Mouse (Mus musculus): ENCODE measurements around the gene Blnk. TPM values are rescaled to one million over a fixed set of nuclear protein-coding genes. Genes with fewer than 3 reads are reported as not detected.

Gene Blnk
- polyA plus RNA-seq, 1 experiment from 2014 or later, result 0.96 TPM

DNA sequence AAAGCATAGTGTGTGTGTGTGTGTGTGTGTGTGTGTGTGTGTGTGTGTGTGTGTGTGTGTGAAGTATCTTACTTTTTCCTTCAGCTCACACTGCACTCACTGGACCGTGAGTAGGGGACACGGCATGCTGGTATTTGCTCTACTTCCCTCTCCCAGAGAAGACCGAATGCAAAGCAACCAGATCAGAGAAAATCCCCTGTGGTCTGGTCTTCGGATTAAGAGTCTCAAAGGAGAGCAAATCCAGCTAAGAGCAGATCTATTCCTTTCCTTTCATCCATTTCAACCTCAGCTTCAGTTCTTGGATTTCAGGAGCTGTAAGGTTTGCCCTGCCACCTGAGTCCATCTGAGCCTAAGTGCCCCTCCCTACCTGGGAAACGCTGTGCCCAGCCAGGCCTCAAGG is 16.3 kb downstream of the Blnk start:
- WGBS, result 49% methylated on average over 5 of the region's 5 CpGs
- no peaks in the 10 kb centered on the region for H3K27me3 ChIP-seq (replicated peaks; ENCODE audit: control insufficient read depth, insufficient read depth, low read length)
- no peaks in the 10 kb centered on the region for H3K4me1 ChIP-seq (ENCODE audit: control insufficient read depth, insufficient read depth, low read depth, low read length)
- H3K9ac ChIP-seq (ENCODE audit: low read depth, low read length), result no peak overlapping the region
- H3K4me2 ChIP-seq (ENCODE audit: low read length), result no peak overlapping the region
- H3K36me3 ChIP-seq (ENCODE audit: control insufficient read depth, insufficient read depth, low read length), result no peaks in the 10 kb centered on the region
- ATAC-seq, result no peak
- no peak overlapping the region for H3K4me3 ChIP-seq (ENCODE audit: low read length)
- H3K9me3 ChIP-seq (ENCODE audit: control insufficient read depth, low read length), result no peaks in the 10 kb centered on the region
- H3K27ac ChIP-seq (ENCODE audit: low read depth, low read length), result no peak overlapping the region

GRCm38 (mm10) chr19:40976946-40977917 is 17.1 kb downstream of the Blnk start:
- H3K9ac ChIP-seq (ENCODE audit: low read depth, low read length), result no peak overlapping the region
- 91% methylated on average over 11 of the region's 11 CpGs for WGBS
- no peak for ATAC-seq
- H3K27ac ChIP-seq (ENCODE audit: low read depth, low read length), result no peak overlapping the region
- no peaks in the 10 kb centered on the region for H3K36me3 ChIP-seq (ENCODE audit: control insufficient read depth, insufficient read depth, low read length)
- H3K4me1 ChIP-seq (ENCODE audit: control insufficient read depth, insufficient read depth, low read depth, low read length), result no peaks in the 10 kb centered on the region
- no peak overlapping the region for H3K4me3 ChIP-seq (ENCODE audit: low read length)
- no peak overlapping the region for H3K4me2 ChIP-seq (ENCODE audit: low read length)
- H3K27me3 ChIP-seq (replicated peaks; ENCODE audit: control insufficient read depth, insufficient read depth, low read length), result no peaks in the 10 kb centered on the region
- H3K9me3 ChIP-seq (ENCODE audit: control insufficient read depth, low read length), result no peaks in the 10 kb centered on the region

DNA sequence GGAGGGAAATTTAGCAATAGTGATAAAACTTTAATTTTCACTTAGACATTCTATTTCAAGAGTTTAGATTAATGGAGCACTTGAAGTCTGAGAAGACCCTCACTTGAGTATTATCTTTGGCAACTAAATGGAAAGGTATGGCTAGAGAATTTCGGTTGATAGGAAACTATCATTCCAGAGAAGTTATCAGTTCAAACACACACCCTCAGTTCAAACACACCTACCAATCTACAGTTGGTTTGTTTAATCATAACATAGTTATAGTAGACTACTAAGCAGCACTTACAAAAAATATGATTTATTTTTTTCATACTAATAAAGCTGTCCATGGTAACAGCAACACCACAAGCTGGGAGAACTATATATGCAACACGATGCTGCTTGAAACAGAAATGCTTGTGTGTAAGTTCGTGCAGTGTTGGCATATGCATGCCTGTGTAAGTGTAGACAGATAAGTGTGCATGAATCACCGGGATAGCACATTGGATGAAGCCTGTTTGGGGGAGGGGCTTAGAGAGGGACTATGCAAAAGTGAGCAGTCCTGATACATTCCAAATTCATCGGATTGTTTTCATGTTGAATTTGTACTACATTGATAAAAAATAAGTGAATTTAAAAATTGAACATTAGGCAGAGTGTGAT is 22.9 kb downstream of the Blnk start:
- WGBS, result 91% methylated on average over 5 of the region's 5 CpGs
- no peak overlapping the region for H3K4me2 ChIP-seq (ENCODE audit: low read length)
- no peaks in the 10 kb centered on the region for H3K9me3 ChIP-seq (ENCODE audit: control insufficient read depth, low read length)
- no peak for ATAC-seq
- no peak overlapping the region for H3K4me3 ChIP-seq (ENCODE audit: low read length)
- no peaks in the 10 kb centered on the region for H3K4me1 ChIP-seq (ENCODE audit: control insufficient read depth, insufficient read depth, low read depth, low read length)
- H3K27ac ChIP-seq (ENCODE audit: low read depth, low read length), result no peak overlapping the region
- H3K36me3 ChIP-seq (ENCODE audit: control insufficient read depth, insufficient read depth, low read length), result no peaks in the 10 kb centered on the region
- no peak overlapping the region for H3K9ac ChIP-seq (ENCODE audit: low read depth, low read length)
- H3K27me3 ChIP-seq (replicated peaks; ENCODE audit: control insufficient read depth, insufficient read depth, low read length), result no peaks in the 10 kb centered on the region

DNA sequence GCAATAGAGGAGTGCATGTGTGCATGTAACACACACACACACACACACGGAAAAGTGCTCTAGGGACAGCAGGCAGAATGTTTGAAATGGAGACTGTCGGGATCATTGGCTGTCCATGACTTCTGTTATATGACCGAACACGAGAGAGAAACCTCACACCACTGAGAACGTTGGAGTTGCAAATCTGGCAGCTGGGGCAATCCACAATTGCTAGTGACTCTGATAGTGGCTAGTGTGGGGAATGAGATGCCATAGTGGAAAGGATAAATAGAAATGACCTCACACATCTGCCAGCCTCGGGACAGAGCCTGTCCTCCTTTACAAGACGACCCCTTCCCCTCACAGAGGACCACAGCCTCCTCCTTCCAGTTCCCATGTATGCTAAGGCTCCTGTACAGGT is 23.6 kb downstream of the Blnk start:
- ATAC-seq, result no peak
- H3K36me3 ChIP-seq (ENCODE audit: control insufficient read depth, insufficient read depth, low read length), result no peaks in the 10 kb centered on the region
- no peaks in the 10 kb centered on the region for H3K27me3 ChIP-seq (replicated peaks; ENCODE audit: control insufficient read depth, insufficient read depth, low read length)
- H3K9ac ChIP-seq (ENCODE audit: low read depth, low read length), result no peak overlapping the region
- no peak overlapping the region for H3K27ac ChIP-seq (ENCODE audit: low read depth, low read length)
- H3K4me2 ChIP-seq (ENCODE audit: low read length), result no peak overlapping the region
- H3K4me3 ChIP-seq (ENCODE audit: low read length), result no peak overlapping the region
- 88% methylated on average over 7 of the region's 7 CpGs for WGBS
- H3K9me3 ChIP-seq (ENCODE audit: control insufficient read depth, low read length), result no peaks in the 10 kb centered on the region
- no peaks in the 10 kb centered on the region for H3K4me1 ChIP-seq (ENCODE audit: control insufficient read depth, insufficient read depth, low read depth, low read length)

- Histone ChIP-seq H3K9me3 (ENCODE audit: control insufficient read depth, low read length) (no peaks in the 10 kb centered on the region), H3K36me3 (ENCODE audit: control insufficient read depth, insufficient read depth, low read length) (no peaks in the 10 kb centered on the region), H3K9ac (ENCODE audit: low read depth, low read length) (no peak overlapping the region), H3K27ac (ENCODE audit: low read depth, low read length) (no peak overlapping the region), H3K4me3 (ENCODE audit: low read length) (no peak overlapping the region), H3K27me3 (replicated peaks; ENCODE audit: control insufficient read depth, insufficient read depth, low read length) (no peaks in the 10 kb centered on the region), H3K4me2 (ENCODE audit: low read length) (no peak overlapping the region), H3K4me1 (ENCODE audit: control insufficient read depth, insufficient read depth, low read depth, low read length) (no peaks in the 10 kb centered on the region)
- WGBS, result 78% methylated on average over 4 of the region's 4 CpGs
- ATAC-seq, result no peak
These were observed 24.0 kb downstream of the Blnk start for GRCm38 (mm10) chr19:40970301-40970700.

- Histone ChIP-seq H3K4me3 (ENCODE audit: low read length) (no peak overlapping the region), H3K9me3 (ENCODE audit: control insufficient read depth, low read length) (no peaks in the 10 kb centered on the region), H3K4me1 (ENCODE audit: control insufficient read depth, insufficient read depth, low read depth, low read length) (no peaks in the 10 kb centered on the region), H3K9ac (ENCODE audit: low read depth, low read length) (no peak overlapping the region), H3K4me2 (ENCODE audit: low read length) (no peak overlapping the region), H3K36me3 (ENCODE audit: control insufficient read depth, insufficient read depth, low read length) (no peaks in the 10 kb centered on the region), H3K27ac (ENCODE audit: low read depth, low read length) (no peak overlapping the region), H3K27me3 (replicated peaks; ENCODE audit: control insufficient read depth, insufficient read depth, low read length) (no peaks in the 10 kb centered on the region)
- no peak for ATAC-seq
- 91% methylated on average over 6 of the region's 6 CpGs for WGBS
These were observed 29.1 kb downstream of the Blnk start for GRCm38 (mm10) chr19:40964936-40965850.

GRCm38 (mm10) chr19:40964367-40964891 is 29.9 kb downstream of the Blnk start:
- Histone ChIP-seq H3K4me1 (ENCODE audit: control insufficient read depth, insufficient read depth, low read depth, low read length) (no peaks in the 10 kb centered on the region), H3K36me3 (ENCODE audit: control insufficient read depth, insufficient read depth, low read length) (no peaks in the 10 kb centered on the region), H3K9ac (ENCODE audit: low read depth, low read length) (no peak overlapping the region), H3K27me3 (replicated peaks; ENCODE audit: control insufficient read depth, insufficient read depth, low read length) (no peaks in the 10 kb centered on the region), H3K4me3 (ENCODE audit: low read length) (no peak overlapping the region), H3K9me3 (ENCODE audit: control insufficient read depth, low read length) (no peaks in the 10 kb centered on the region), H3K4me2 (ENCODE audit: low read length) (no peak overlapping the region), H3K27ac (ENCODE audit: low read depth, low read length) (no peak overlapping the region)
- ATAC-seq, result no peak
- WGBS, result 70% methylated on average over 3 of the region's 3 CpGs

DNA sequence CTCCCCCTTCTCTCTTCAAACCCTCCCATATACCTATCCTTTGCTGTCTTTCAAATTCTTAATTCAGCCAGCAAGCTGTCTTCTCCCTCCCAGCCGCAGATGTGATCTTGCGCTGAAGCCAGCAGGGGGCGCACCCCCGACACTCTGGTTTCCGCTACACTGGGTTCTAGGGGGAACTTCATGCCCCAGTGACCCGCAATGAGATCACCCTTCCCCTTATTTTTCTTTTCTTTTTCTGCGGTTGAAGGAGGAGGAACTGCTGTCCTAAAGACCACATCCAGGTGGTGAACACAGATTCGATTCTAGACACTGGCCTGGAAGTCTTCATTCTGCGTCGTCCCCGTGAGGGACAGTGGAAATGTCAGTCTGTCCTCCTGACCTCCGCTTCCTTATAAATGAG is 31.3 kb downstream of the Blnk start:
- Histone ChIP-seq H3K27me3 (replicated peaks; ENCODE audit: control insufficient read depth, insufficient read depth, low read length) (no peaks in the 10 kb centered on the region), H3K9ac (ENCODE audit: low read depth, low read length) (no peak overlapping the region), H3K4me2 (ENCODE audit: low read length) (no peak overlapping the region), H3K27ac (ENCODE audit: low read depth, low read length) (no peak overlapping the region), H3K4me1 (ENCODE audit: control insufficient read depth, insufficient read depth, low read depth, low read length) (no peaks in the 10 kb centered on the region), H3K4me3 (ENCODE audit: low read length) (no peak overlapping the region), H3K36me3 (ENCODE audit: control insufficient read depth, insufficient read depth, low read length) (no peaks in the 10 kb centered on the region), H3K9me3 (ENCODE audit: control insufficient read depth, low read length) (no peaks in the 10 kb centered on the region)
- ATAC-seq, result no peak
- 54% methylated on average over 12 of the region's 12 CpGs for WGBS
